ENCODE assay signal across 20 mouse cellular contexts in genomic region chr11:70802208-70802864, GRCm38 (mm10). TPM values are rescaled to one million over a fixed set of nuclear protein-coding genes. Genes with fewer than 3 reads are reported as not detected.
DNase-seq lines count a peak whose midpoint lies in the region; ATAC-seq and TF ChIP-seq lines count a peak whose summit lies in the region.
"Had no signal": no experiment of that assay in that cellular context is flagged by ENCODE, and none has a peak within 500 bp of the region (broad histone marks: within the 10 kb centered on the region; RNA-seq: fewer than 3 reads in every experiment).

No protein-coding gene starts in this region.

- no peak for ATAC-seq in intestine, postnatal 0 days
- no peak for ATAC-seq in intestine, embryonic 16.5 days
- no peak for ATAC-seq in forebrain, embryonic 11.5 days (replicated peaks; ENCODE audit: low FRiP score)

- no peak overlapping the region for H3K4me3 ChIP-seq in intestine, postnatal 0 days (ENCODE audit: low read depth, low read length)
- H3K4me3 ChIP-seq in intestine, embryonic 16.5 days (ENCODE audit: low read length), result no peak overlapping the region
- H3K4me3 ChIP-seq in testis, adult 2 months (ENCODE audit: control insufficient read depth, low read depth, low read length), result no peak overlapping the region
- H3K4me3 ChIP-seq in forebrain, embryonic 11.5 days (ENCODE audit: low read depth, low read length), result no peak overlapping the region
- H3K4me3 ChIP-seq: limb, embryonic 15.5 days had no signal

- no peaks in the 10 kb centered on the region for H3K9me3 ChIP-seq in intestine, postnatal 0 days (ENCODE audit: control insufficient read depth)
- H3K9me3 ChIP-seq in intestine, embryonic 16.5 days (ENCODE audit: control insufficient read depth, low read length), result no peaks in the 10 kb centered on the region
- no peaks in the 10 kb centered on the region for H3K9me3 ChIP-seq in forebrain, embryonic 11.5 days (ENCODE audit: control insufficient read depth, low read length)
- H3K9me3 ChIP-seq: limb, embryonic 15.5 days had no signal

- H3K36me3 ChIP-seq in intestine, postnatal 0 days (ENCODE audit: control insufficient read depth, insufficient read depth), result no peaks in the 10 kb centered on the region
- H3K36me3 ChIP-seq in intestine, embryonic 16.5 days (ENCODE audit: control insufficient read depth, insufficient read depth, low read length), result no peaks in the 10 kb centered on the region
- H3K36me3 ChIP-seq in testis, adult 2 months (ENCODE audit: control insufficient read depth, insufficient read depth, low read length), result no peaks in the 10 kb centered on the region
- no peaks in the 10 kb centered on the region for H3K36me3 ChIP-seq in forebrain, embryonic 11.5 days (ENCODE audit: control insufficient read depth, insufficient read depth, low read length)
- H3K36me3 ChIP-seq: limb, embryonic 15.5 days had no signal

- H3K4me1 ChIP-seq in intestine, postnatal 0 days (replicated peaks; ENCODE audit: control insufficient read depth, insufficient read depth, low read length), result no peaks in the 10 kb centered on the region
- H3K4me1 ChIP-seq in intestine, embryonic 16.5 days (ENCODE audit: control insufficient read depth, insufficient read depth, low read length), result 0 out of 2 replicates have a peak, but pooled peaks cover 4% of the 10 kb centered on the region
- H3K4me1 ChIP-seq in testis, adult 2 months (ENCODE audit: control insufficient read depth, insufficient read depth, low read length), result peaks cover 8% of the 10 kb centered on the region
- H3K4me1 ChIP-seq in forebrain, embryonic 11.5 days (replicated peaks; ENCODE audit: control insufficient read depth, insufficient read depth, low read length), result no peaks in the 10 kb centered on the region
- H3K4me1 ChIP-seq: limb, embryonic 15.5 days had no signal

- TF ChIP-seq CTCF in intestine, postnatal 0 days (IDR thresholded peaks at IDR 0.05; ENCODE audit: low read depth), result 0 out of 2 replicates have a peak, but pooled peaks have one; percentile 18
- peak; percentile 35; the same call in 1 of the 2 replicates for TF ChIP-seq CTCF in testis, adult 2 months (IDR thresholded peaks at IDR 0.05; ENCODE audit: control insufficient read depth, insufficient read depth, insufficient replicate concordance, low read depth, low read length)

- no peak for DNase-seq in testis, postnatal 10 days (ENCODE audit: low spot score)
- DNase-seq in ZHBTc4 (ENCODE audit: low read depth, low spot score), result peak; percentile 42
- DNase-seq in gastrocnemius, adult 18-20 months (ENCODE audit: low spot score), result no peak
- no peak for DNase-seq in urinary bladder, postnatal 4 days (ENCODE audit: low spot score in 2 of 2)
- no peak for DNase-seq in forebrain, embryonic 11.5 days (ENCODE audit: low spot score)
- DNase-seq: adrenal gland, postnatal 25 days; cerebellum, postnatal 10 days; heart, postnatal 4 days; kidney, adult 9 months; kidney, postnatal 4 days; right cerebral cortex, adult 18-20 months had no signal

- no peak overlapping the region for H3K4me2 ChIP-seq in intestine, postnatal 0 days (replicated peaks; ENCODE audit: low read depth)
- no peak overlapping the region for H3K4me2 ChIP-seq in intestine, embryonic 16.5 days (ENCODE audit: low read depth, low read length)
- H3K4me2 ChIP-seq in forebrain, embryonic 11.5 days (ENCODE audit: low read depth, low read length, severe bottlenecking), result no peak overlapping the region
- H3K4me2 ChIP-seq: limb, embryonic 15.5 days had no signal

- 91% methylated on average over 2 of the region's 2 CpGs for WGBS in intestine, postnatal 0 days
- 96% methylated on average over 2 of the region's 2 CpGs for WGBS in intestine, embryonic 16.5 days
- WGBS in forebrain, embryonic 11.5 days, result 92% methylated on average over 2 of the region's 2 CpGs

- no peak overlapping the region for H3K9ac ChIP-seq in intestine, postnatal 0 days (ENCODE audit: low read depth, low read length)
- no peak overlapping the region for H3K9ac ChIP-seq in intestine, embryonic 16.5 days (ENCODE audit: low read depth, low read length)
- no peak overlapping the region for H3K9ac ChIP-seq in forebrain, embryonic 11.5 days (ENCODE audit: low read length)
- H3K9ac ChIP-seq: limb, embryonic 15.5 days had no signal

- no peak overlapping the region for H3K27ac ChIP-seq in intestine, postnatal 0 days (ENCODE audit: low read depth, low read length)
- no peak overlapping the region for H3K27ac ChIP-seq in intestine, embryonic 16.5 days (ENCODE audit: low read length)
- H3K27ac ChIP-seq in testis, adult 2 months (ENCODE audit: control insufficient read depth, insufficient read depth, low read depth, low read length), result no peak overlapping the region
- no peak overlapping the region for H3K27ac ChIP-seq in forebrain, embryonic 11.5 days (ENCODE audit: low read depth, low read length)
- H3K27ac ChIP-seq: limb, embryonic 15.5 days; stomach, postnatal 0 days had no signal

- TF ChIP-seq POLR2A in testis, adult 2 months (IDR thresholded peaks at IDR 0.05; ENCODE audit: control insufficient read depth, low read depth, low read length), result no peak

- no peaks in the 10 kb centered on the region for H3K27me3 ChIP-seq in intestine, postnatal 0 days (replicated peaks; ENCODE audit: control insufficient read depth, insufficient read depth, low read length)
- H3K27me3 ChIP-seq in intestine, embryonic 16.5 days (replicated peaks; ENCODE audit: control insufficient read depth, insufficient read depth, low read length), result no peaks in the 10 kb centered on the region
- no peaks in the 10 kb centered on the region for H3K27me3 ChIP-seq in testis, adult 2 months (ENCODE audit: control insufficient read depth, insufficient read depth, low read length)
- no peaks in the 10 kb centered on the region for H3K27me3 ChIP-seq in forebrain, embryonic 11.5 days (ENCODE audit: control insufficient read depth, insufficient read depth, low read length)
- H3K27me3 ChIP-seq: limb, embryonic 15.5 days had no signal

RNA-seq across cellular contexts. Expression of gene Scimp, which starts 10.1 kb away (rescaled TPM):
- 1.9 and 2.0 TPM in 2 replicates for polyA plus RNA-seq in intestine, postnatal 0 days (2015; fragmentation: Nextera tagmentation; extraction: Ambion mirVana)
- polyA plus RNA-seq in intestine, embryonic 16.5 days (2015; fragmentation: Nextera tagmentation; extraction: Ambion mirVana), result 0.37 and 1.0 TPM in 2 replicates
- 0.13 and 0.16 TPM in 2 replicates for polyA plus RNA-seq in testis, adult 2 months (2012; rRNA removed)
- not detected for total RNA-seq in gastrocnemius, adult 18-20 months (2021)
- polyA plus RNA-seq in forebrain, embryonic 11.5 days (2014; fragmentation: Nextera tagmentation; extraction: Ambion mirVana), result not detected in 2 replicates
- total RNA-seq: granulocyte monocyte progenitor cell, adult 5-6 weeks; heart, postnatal 4 days; layer of hippocampus, postnatal 25 days; left cerebral cortex, postnatal 14 days had no signal
- polyA plus RNA-seq: C2C12 had no signal

RNA-seq across cellular contexts. Expression of gene Zfp3, which starts 38.3 kb away (rescaled TPM):
- 4.4 and 5.0 TPM in 2 replicates for polyA plus RNA-seq in intestine, postnatal 0 days (2015; fragmentation: Nextera tagmentation; extraction: Ambion mirVana)
- polyA plus RNA-seq in intestine, embryonic 16.5 days (2015; fragmentation: Nextera tagmentation; extraction: Ambion mirVana), result 4.8 and 5.3 TPM in 2 replicates
- polyA plus RNA-seq in testis, adult 2 months (2012; rRNA removed), result 1.2 TPM in 2 replicates
- 10 to 100 TPM; 12.0 to 13.0 TPM for total RNA-seq in gastrocnemius, adult 18-20 months (2021)
- 9.2 and 10.4 TPM in 2 replicates for polyA plus RNA-seq in forebrain, embryonic 11.5 days (2014; fragmentation: Nextera tagmentation; extraction: Ambion mirVana)

RNA-seq across cellular contexts. Expression of gene Rabep1, which starts 42.2 kb away (rescaled TPM):
- 90.9 and 104 TPM in 2 replicates for polyA plus RNA-seq in intestine, postnatal 0 days (2015; fragmentation: Nextera tagmentation; extraction: Ambion mirVana)
- polyA plus RNA-seq in intestine, embryonic 16.5 days (2015; fragmentation: Nextera tagmentation; extraction: Ambion mirVana), result 55.8 and 60.7 TPM in 2 replicates
- 2.8 and 3.4 TPM in 2 replicates for polyA plus RNA-seq in testis, adult 2 months (2012; rRNA removed)
- total RNA-seq in gastrocnemius, adult 18-20 months (2021), result 10 to 100 TPM; 36.6 to 39.7 TPM
- polyA plus RNA-seq in forebrain, embryonic 11.5 days (2014; fragmentation: Nextera tagmentation; extraction: Ambion mirVana), result 41.2 and 42.7 TPM in 2 replicates
